Mouse (Mus musculus) G1E (cell line): ENCODE measurements around the gene Zfp644.

Source experiments
- CTCF ChIP-seq: IDR thresholded peaks from 2 replicates; pipeline ENCODE4 v1.5.1; 2012; ENCODE audit warnings: low read depth, low read length, inconsistent platforms, mixed read lengths
- GATA1 ChIP-seq: IDR thresholded peaks from 2 replicates; pipeline ENCODE4 v1.6.1; 2012; ENCODE audit warnings: borderline replicate concordance, low read length, inconsistent platforms, mixed read lengths
- GATA2 ChIP-seq: IDR thresholded peaks from 2 replicates; pipeline ENCODE4 v1.6.1; 2012; ENCODE audit warnings: low read depth, low read length, inconsistent platforms, borderline replicate concordance
- TAL1 ChIP-seq: conservative IDR thresholded peaks from 2 replicates; pipeline ENCODE4 v1.6.1; 2012; ENCODE audit warnings: low read depth, low read length, inconsistent platforms, mixed read lengths

- TF ChIP-seq CTCF (no peak), TAL1 (no peak), GATA1 (no peak), GATA2 (no peak)
Observed at GRCm38 (mm10) chr5:106680636-106681458, 16.2 kb downstream of the Zfp644 start.
